Mouse (Mus musculus) neural tube, embryonic 11.5 days (tissue): Measurements from ENCODE around the gene Fkrp. TPM values are rescaled to one million over a fixed set of nuclear protein-coding genes. Genes with fewer than 3 reads are reported as not detected.

Experiments used
- polyA plus RNA-seq: library from polyadenylated mRNA; unstranded; fragments of >200 nt; fragmentation: Nextera tagmentation; extraction: Ambion mirVana; gene quantifications from 2 replicates; pipeline ENCODE4 v1.2.1, GENCODE M21; 2014

Gene Fkrp
- polyA plus RNA-seq, 1 experiment from 2014 or later = 24.4 TPM

Other genes starting within 250 kb of the Fkrp start
- gene Arhgap35, start 201.7 kb downstream of the Fkrp start, polyA plus RNA-seq = 40.8 and 41.7 TPM in 2 replicates
- gene Ceacam15, start 141.0 kb downstream of the Fkrp start, polyA plus RNA-seq = not detected in 2 replicates
- gene Ceacam9, start 94.8 kb downstream of the Fkrp start, polyA plus RNA-seq = not detected in 2 replicates
- gene Ap2s1, start 78.3 kb downstream of the Fkrp start, polyA plus RNA-seq = 284 and 285 TPM in 2 replicates
- gene Slc1a5, start 35.4 kb downstream of the Fkrp start, polyA plus RNA-seq = 17.2 and 17.3 TPM in 2 replicates
- 140 and 143 TPM in 2 replicates for gene Strn4, start 843 bp downstream of the Fkrp start, polyA plus RNA-seq
- gene Prkd2, start 26.2 kb upstream of the Fkrp start, polyA plus RNA-seq = 10.9 and 11.2 TPM in 2 replicates
- gene Dact3, start 58.6 kb upstream of the Fkrp start, polyA plus RNA-seq = 9.5 and 10.6 TPM in 2 replicates
- gene Gng8, start 75.1 kb upstream of the Fkrp start, polyA plus RNA-seq = 7.0 and 7.2 TPM in 2 replicates
- gene Ptgir, start 89.8 kb upstream of the Fkrp start, polyA plus RNA-seq = 0.41 and 0.76 TPM in 2 replicates
- 257 and 263 TPM in 2 replicates for gene Calm3, start 107.4 kb upstream of the Fkrp start, polyA plus RNA-seq
- gene Pnmal2, start 128.0 kb upstream of the Fkrp start, polyA plus RNA-seq = 9.4 and 10.5 TPM in 2 replicates
- gene Pnmal1, start 142.9 kb upstream of the Fkrp start, polyA plus RNA-seq = 15.6 and 18.0 TPM in 2 replicates
- 1.8 and 2.0 TPM in 2 replicates for gene Gm42372, start 166.4 kb upstream of the Fkrp start, polyA plus RNA-seq
- gene Ccdc8, start 176.0 kb upstream of the Fkrp start, polyA plus RNA-seq = 16.9 and 17.7 TPM in 2 replicates
- gene Ppp5c, start 211.2 kb upstream of the Fkrp start, polyA plus RNA-seq = 120 and 128 TPM in 2 replicates
- gene Hif3a, start 245.7 kb upstream of the Fkrp start, polyA plus RNA-seq = 6.9 and 7.6 TPM in 2 replicates